Mouse (Mus musculus) NIH3T3 (cell line): ENCODE data around the gene Trmt10a.

Experiments
- DNase-seq: peaks from one replicate; pipeline ENCODE4 v3.0.0-alpha.2; 2012; ENCODE audit warnings: low read depth

Gene Trmt10a

DNA sequence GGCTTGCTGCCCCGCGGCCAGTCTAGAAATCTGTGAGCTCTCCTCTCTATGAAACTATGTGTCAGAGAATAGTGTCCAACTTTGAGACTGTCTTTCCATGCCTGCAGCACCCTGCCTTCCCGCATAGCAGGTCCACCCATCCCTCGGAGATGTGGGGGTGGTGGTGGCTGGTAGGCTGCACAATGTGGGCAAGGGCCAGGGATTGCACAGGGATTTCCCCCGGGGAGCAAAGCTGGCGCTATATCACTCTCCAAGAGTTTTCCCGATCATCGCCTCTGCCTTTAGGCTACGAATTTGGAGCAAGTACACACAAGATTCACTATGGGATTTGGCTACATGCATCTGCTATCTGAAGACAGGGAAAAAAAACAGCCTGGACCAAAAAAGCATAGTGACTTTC lies 54.3 kb downstream of the Trmt10a start:
- DNase-seq, result no peak

DNA sequence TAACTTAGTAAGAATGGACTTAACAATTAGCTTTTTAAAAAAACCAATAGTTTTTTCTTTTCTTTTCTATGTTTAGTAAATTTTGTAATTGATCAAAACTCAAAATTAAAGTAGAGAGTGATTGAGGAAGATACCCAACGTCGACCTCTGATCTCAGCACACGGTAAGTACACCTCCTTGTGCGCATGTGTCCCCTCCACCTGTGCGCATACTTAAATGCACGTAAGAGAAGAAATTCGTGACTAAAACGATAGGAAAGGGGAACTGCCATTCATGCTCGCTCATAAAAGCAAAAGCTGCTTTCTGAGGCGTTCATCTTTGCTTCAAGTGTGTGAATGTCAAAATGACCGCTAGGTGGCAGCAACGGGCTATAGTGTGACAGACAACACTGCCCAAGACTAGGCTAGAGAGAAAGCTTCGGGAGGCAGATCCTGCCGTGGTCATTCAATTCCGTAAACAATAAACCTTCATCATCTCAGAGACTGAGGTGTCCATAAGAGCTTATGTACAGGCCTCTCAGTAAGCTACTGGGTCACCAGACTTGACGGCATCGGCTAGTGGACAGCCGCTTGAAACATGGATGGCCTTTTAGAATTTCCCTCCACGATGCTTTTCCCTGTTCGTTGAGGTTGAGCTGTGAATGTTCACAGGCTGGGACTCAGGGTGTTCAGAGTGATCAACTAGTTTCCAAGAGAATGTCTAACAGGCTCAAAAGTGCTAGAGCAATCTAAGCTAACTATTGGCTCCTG lies 54.9 kb downstream of the Trmt10a start:
- DNase-seq, result peak; percentile 96

- DNase-seq, result no peak
Measured at GRCm38 (mm10) chr3:138198722-138199068, 55.4 kb downstream of the Trmt10a start.

GRCm38 (mm10) chr3:138208821-138209220 lies 65.6 kb downstream of the Trmt10a start:
- no peak for DNase-seq
